Mouse (Mus musculus) E14TG2a.4 (cell line): ENCODE data around the gene Atxn7.

ENCODE experiments used
- CTCF ChIP-seq: conservative IDR thresholded peaks from 2 replicates; pipeline ENCODE4 v1.5.1; 2014; ENCODE audit warnings: low read length
- NANOG ChIP-seq: IDR thresholded peaks from 2 replicates; pipeline ENCODE4 v1.6.1; 2014; ENCODE audit warnings: borderline replicate concordance, low read length, mixed read lengths

DNA sequence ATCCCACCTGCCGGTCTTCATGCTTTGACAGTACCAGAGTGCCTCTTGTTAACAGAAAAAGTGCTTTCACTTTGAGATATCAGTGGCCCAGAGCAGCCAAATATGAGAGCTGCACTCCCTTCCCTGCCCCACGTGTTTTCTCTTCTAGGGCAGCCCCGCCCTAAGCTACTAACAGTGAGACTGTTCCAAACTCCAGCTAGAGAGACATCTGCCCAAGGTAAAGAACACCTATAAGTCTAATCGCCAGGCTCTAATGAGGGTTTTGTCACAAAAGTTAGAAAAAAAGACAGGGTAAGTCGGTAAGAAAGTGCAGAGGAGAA lies 27.2 kb upstream of the Atxn7 start:
- TF ChIP-seq CTCF = no peak
- TF ChIP-seq NANOG = no peak
